Mouse (Mus musculus): ENCODE results near the gene Enthd1. TPM values are rescaled to one million over a fixed set of nuclear protein-coding genes. Genes with fewer than 3 reads are reported as not detected.

Enthd1 gene
- polyA plus RNA-seq, 1 experiment: not detected

DNA sequence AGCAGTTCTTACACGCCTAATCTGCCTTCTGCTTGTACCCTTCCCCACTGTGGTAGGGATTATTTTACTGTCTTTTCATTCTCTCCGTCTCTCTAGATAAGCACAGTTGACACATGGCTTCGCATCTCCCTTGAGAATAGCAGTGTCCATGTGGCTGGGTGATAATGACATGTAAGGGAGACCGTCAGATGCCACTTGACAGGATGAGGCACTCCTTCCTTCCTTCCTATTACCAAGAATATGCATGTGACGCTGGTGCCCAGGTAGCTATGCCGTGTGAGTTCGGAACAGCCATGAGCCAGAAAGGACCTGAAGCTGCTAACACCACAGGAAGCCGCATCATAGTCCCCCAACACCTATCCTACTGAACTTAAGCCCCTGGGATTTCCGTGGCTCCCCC is 33.9 kb downstream of the Enthd1 start:
- no peak overlapping the region for H3K4me2 ChIP-seq (ENCODE audit: low read depth)
- no peak overlapping the region for H3ac ChIP-seq (ENCODE audit: control insufficient read depth, insufficient read length)
- no peaks in the 10 kb centered on the region for H3K36me3 ChIP-seq (ENCODE audit: control insufficient read depth, insufficient read depth)
- H3K27me3 ChIP-seq (ENCODE audit: control insufficient read depth, insufficient read depth, insufficient read length): peaks cover 13% of the 10 kb centered on the region
- H3K4me3 ChIP-seq: no peak overlapping the region
- H3K79me2 ChIP-seq (ENCODE audit: control insufficient read depth, insufficient read depth): no peaks in the 10 kb centered on the region
- TF ChIP-seq POLR2AphosphoS2 (IDR thresholded peaks at IDR 0.05; ENCODE audit: insufficient read length, low read depth): no peak
- no peak for TF ChIP-seq E2F4 (IDR thresholded peaks at IDR 0.05; ENCODE audit: insufficient read depth)
- no peak for TF ChIP-seq TCF3 (IDR thresholded peaks at IDR 0.05; ENCODE audit: insufficient read length, low read depth)
- TF ChIP-seq POLR2A (IDR thresholded peaks at IDR 0.05; ENCODE audit: insufficient read length, low read depth): no peak
- TF ChIP-seq TCF12 (IDR thresholded peaks at IDR 0.05; ENCODE audit: insufficient read depth, poor library complexity, severe bottlenecking): no peak
- TF ChIP-seq MAX (IDR thresholded peaks at IDR 0.05; ENCODE audit: low read depth): no peak
- TF ChIP-seq CEBPB (IDR thresholded peaks at IDR 0.05; ENCODE audit: insufficient read depth, poor library complexity, severe bottlenecking): no peak
- no peak for TF ChIP-seq MYOD1 (IDR thresholded peaks at IDR 0.05; ENCODE audit: control insufficient read depth in 1 of 3, insufficient read length in 2 of 3, low read depth in 2 of 3)
- TF ChIP-seq SRF (IDR thresholded peaks at IDR 0.05; ENCODE audit: control insufficient read depth, insufficient read length, low read depth): no peak
- TF ChIP-seq USF1 (IDR thresholded peaks at IDR 0.05; ENCODE audit: low read depth): no peak
- TF ChIP-seq REST (IDR thresholded peaks at IDR 0.05; ENCODE audit: insufficient read depth, insufficient read length): no peak
- TF ChIP-seq MYOG (IDR thresholded peaks at IDR 0.05; ENCODE audit: control insufficient read depth in 1 of 3, insufficient read depth in 1 of 3, insufficient read length in 2 of 3, low read depth in 2 of 3): no peak

GRCm38 (mm10) chr15:80529955-80530869 is 34.7 kb downstream of the Enthd1 start:
- Histone ChIP-seq H3K4me3 (no peak overlapping the region), H3K79me2 (ENCODE audit: control insufficient read depth, insufficient read depth) (no peaks in the 10 kb centered on the region), H3K36me3 (ENCODE audit: control insufficient read depth, insufficient read depth) (no peaks in the 10 kb centered on the region), H3K27me3 (ENCODE audit: control insufficient read depth, insufficient read depth, insufficient read length) (peaks cover 13% of the 10 kb centered on the region), H3K4me2 (ENCODE audit: low read depth) (no peak overlapping the region), H3ac (ENCODE audit: control insufficient read depth, insufficient read length) (no peak overlapping the region)
- TF ChIP-seq TCF12 (IDR thresholded peaks at IDR 0.05; ENCODE audit: insufficient read depth, poor library complexity, severe bottlenecking) (no peak), CEBPB (IDR thresholded peaks at IDR 0.05; ENCODE audit: insufficient read depth, poor library complexity, severe bottlenecking) (no peak), USF1 (IDR thresholded peaks at IDR 0.05; ENCODE audit: low read depth) (no peak)

GRCm38 (mm10) chr15:80521661-80522388 is 43.1 kb downstream of the Enthd1 start:
- H3K4me2 ChIP-seq (ENCODE audit: low read depth): no peak overlapping the region
- no peak overlapping the region for H3K4me3 ChIP-seq
- no peak for TF ChIP-seq POLR2AphosphoS2 (IDR thresholded peaks at IDR 0.05; ENCODE audit: insufficient read length, low read depth)
- TF ChIP-seq TCF3 (IDR thresholded peaks at IDR 0.05; ENCODE audit: insufficient read length, low read depth): no peak
- no peak for TF ChIP-seq REST (IDR thresholded peaks at IDR 0.05; ENCODE audit: insufficient read depth, insufficient read length)
- TF ChIP-seq MAX (IDR thresholded peaks at IDR 0.05; ENCODE audit: low read depth): no peak
- TF ChIP-seq MYOD1 (IDR thresholded peaks at IDR 0.05; ENCODE audit: control insufficient read depth in 1 of 3, insufficient read length in 2 of 3, low read depth in 2 of 3): no peak
- no peak for TF ChIP-seq MYOG (IDR thresholded peaks at IDR 0.05; ENCODE audit: control insufficient read depth in 1 of 3, insufficient read depth in 1 of 3, insufficient read length in 2 of 3, low read depth in 2 of 3)
- no peak for TF ChIP-seq POLR2A (IDR thresholded peaks at IDR 0.05; ENCODE audit: insufficient read length, low read depth)
- TF ChIP-seq TCF12 (IDR thresholded peaks at IDR 0.05; ENCODE audit: insufficient read depth, poor library complexity, severe bottlenecking): no peak
- no peak for TF ChIP-seq E2F4 (IDR thresholded peaks at IDR 0.05; ENCODE audit: insufficient read depth)
- TF ChIP-seq USF1 (IDR thresholded peaks at IDR 0.05; ENCODE audit: low read depth): no peak
- TF ChIP-seq CEBPB (IDR thresholded peaks at IDR 0.05; ENCODE audit: insufficient read depth, poor library complexity, severe bottlenecking): no peak
- no peak for TF ChIP-seq SRF (IDR thresholded peaks at IDR 0.05; ENCODE audit: control insufficient read depth, insufficient read length, low read depth)
- H3ac ChIP-seq (ENCODE audit: control insufficient read depth, insufficient read length): no peak overlapping the region
- no peaks in the 10 kb centered on the region for H3K36me3 ChIP-seq (ENCODE audit: control insufficient read depth, insufficient read depth)
- no peaks in the 10 kb centered on the region for H3K79me2 ChIP-seq (ENCODE audit: control insufficient read depth, insufficient read depth)
- no peaks in the 10 kb centered on the region for H3K27me3 ChIP-seq (ENCODE audit: control insufficient read depth, insufficient read depth, insufficient read length)

DNA sequence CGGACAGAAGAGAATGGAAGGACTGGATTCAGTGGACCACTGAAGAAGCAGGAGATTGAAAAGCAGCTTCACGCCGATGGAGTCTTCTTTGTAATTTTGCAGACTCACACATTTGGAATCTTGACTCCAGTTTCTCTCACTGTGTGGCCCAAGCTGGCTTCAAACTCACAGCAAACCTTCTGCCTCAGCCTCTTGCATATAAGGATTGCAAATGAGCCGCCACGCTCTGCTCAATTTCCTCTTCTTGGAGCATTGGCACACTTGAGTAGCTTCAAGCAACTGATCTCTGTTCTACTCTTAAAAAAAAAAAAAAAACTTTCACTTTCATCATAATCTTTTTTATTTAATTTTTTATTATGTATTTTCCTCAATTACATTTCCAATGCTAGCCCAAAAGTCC is 45.0 kb downstream of the Enthd1 start:
- H3ac ChIP-seq (ENCODE audit: control insufficient read depth, insufficient read length): no peak overlapping the region
- H3K4me3 ChIP-seq: no peak overlapping the region
- H3K27me3 ChIP-seq (ENCODE audit: control insufficient read depth, insufficient read depth, insufficient read length): no peaks in the 10 kb centered on the region
- H3K4me2 ChIP-seq (ENCODE audit: low read depth): no peak overlapping the region
- H3K36me3 ChIP-seq (ENCODE audit: control insufficient read depth, insufficient read depth): no peaks in the 10 kb centered on the region
- TF ChIP-seq CEBPB (IDR thresholded peaks at IDR 0.05; ENCODE audit: insufficient read depth, poor library complexity, severe bottlenecking) (no peak), MAX (IDR thresholded peaks at IDR 0.05; ENCODE audit: low read depth) (no peak), TCF12 (IDR thresholded peaks at IDR 0.05; ENCODE audit: insufficient read depth, poor library complexity, severe bottlenecking) (no peak), E2F4 (IDR thresholded peaks at IDR 0.05; ENCODE audit: insufficient read depth) (no peak), USF1 (IDR thresholded peaks at IDR 0.05; ENCODE audit: low read depth) (no peak), TCF3 (IDR thresholded peaks at IDR 0.05; ENCODE audit: insufficient read length, low read depth) (no peak), POLR2A (IDR thresholded peaks at IDR 0.05; ENCODE audit: insufficient read length, low read depth) (no peak), MYOD1 (IDR thresholded peaks at IDR 0.05; ENCODE audit: control insufficient read depth in 1 of 3, insufficient read length in 2 of 3, low read depth in 2 of 3) (no peak), REST (IDR thresholded peaks at IDR 0.05; ENCODE audit: insufficient read depth, insufficient read length) (no peak), SRF (IDR thresholded peaks at IDR 0.05; ENCODE audit: control insufficient read depth, insufficient read length, low read depth) (no peak), MYOG (IDR thresholded peaks at IDR 0.05; ENCODE audit: control insufficient read depth in 1 of 3, insufficient read depth in 1 of 3, insufficient read length in 2 of 3, low read depth in 2 of 3) (no peak)
- H3K79me2 ChIP-seq (ENCODE audit: control insufficient read depth, insufficient read depth): no peaks in the 10 kb centered on the region
